Mouse (Mus musculus): ENCODE measurements around the gene Tnf. TPM values are rescaled to one million over a fixed set of nuclear protein-coding genes. Genes with fewer than 3 reads are reported as not detected.

Tnf gene
- polyA plus RNA-seq, 1 experiment from 2014 or later, result not detected

DNA sequence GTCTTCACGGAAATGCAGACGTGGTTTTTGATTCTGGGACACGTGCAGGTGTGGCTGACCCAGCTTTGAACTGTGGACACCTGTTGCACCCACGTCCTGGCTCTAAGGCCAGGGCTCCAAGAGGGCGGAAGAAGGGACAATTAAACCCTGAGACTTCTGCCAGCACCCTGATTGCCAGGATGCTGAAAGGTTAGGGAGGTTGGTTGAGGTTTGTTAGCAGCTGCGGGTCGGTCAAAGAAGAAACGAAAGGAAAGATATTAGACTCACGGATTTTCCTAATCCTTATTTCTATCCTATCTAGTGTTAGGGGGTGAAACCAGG lies 5.5 kb downstream of the Tnf start:
- ATAC-seq (ENCODE audit: low read depth), result no peak
- H3K4me3 ChIP-seq (ENCODE audit: low read depth, low read length), result peak overlapping the region; percentile 27; the same call in 1 of the 2 replicates
- H3K4me2 ChIP-seq (ENCODE audit: low read depth, low read length), result peak overlapping the region; percentile 55
- H3K36me3 ChIP-seq (ENCODE audit: control insufficient read depth, insufficient read depth, low read length), result no peaks in the 10 kb centered on the region
- no peaks in the 10 kb centered on the region for H3K9me3 ChIP-seq (ENCODE audit: control insufficient read depth, low read length)
- H3K27ac ChIP-seq (ENCODE audit: low read depth, low read length), result no peak overlapping the region
- WGBS, result 38% methylated on average over 9 of the region's 9 CpGs
- H3K9ac ChIP-seq (replicated peaks; ENCODE audit: low read depth, low read length), result no peak overlapping the region
- H3K27me3 ChIP-seq (ENCODE audit: control insufficient read depth, insufficient read depth, low read length), result peaks cover 25% of the 10 kb centered on the region
- peaks cover 4% of the 10 kb centered on the region; the same call in 1 of the 2 replicates for H3K4me1 ChIP-seq (ENCODE audit: control insufficient read depth, insufficient read depth, low read length)

DNA sequence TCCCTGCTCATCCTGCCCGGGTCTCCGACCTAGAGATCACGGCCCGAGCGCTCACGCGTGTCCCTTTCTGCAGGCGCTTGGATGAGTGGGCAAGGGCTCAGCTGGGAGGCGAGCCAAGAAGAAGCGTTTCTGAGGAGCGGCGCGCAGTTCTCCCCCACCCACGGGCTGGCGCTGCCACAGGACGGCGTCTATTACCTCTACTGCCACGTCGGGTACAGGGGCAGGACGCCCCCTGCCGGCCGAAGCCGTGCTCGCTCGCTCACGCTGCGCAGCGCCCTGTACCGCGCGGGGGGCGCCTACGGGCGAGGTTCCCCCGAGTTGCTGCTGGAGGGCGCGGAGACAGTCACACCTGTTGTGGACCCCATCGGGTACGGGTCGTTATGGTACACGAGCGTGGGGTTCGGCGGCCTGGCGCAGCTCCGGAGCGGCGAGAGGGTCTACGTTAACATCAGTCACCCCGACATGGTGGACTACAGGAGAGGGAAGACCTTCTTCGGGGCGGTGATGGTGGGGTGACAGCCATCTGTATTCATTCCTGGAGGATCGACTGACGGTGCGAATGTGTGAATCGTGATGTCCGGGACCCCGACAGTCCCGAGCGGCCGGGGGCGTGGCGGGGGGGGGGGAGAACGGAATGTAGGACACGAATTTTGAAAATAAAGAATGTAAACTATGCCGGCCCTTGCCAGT lies 6.0 kb downstream of the Tnf start:
- Histone ChIP-seq H3K36me3 (ENCODE audit: control insufficient read depth, insufficient read depth, low read length) (no peaks in the 10 kb centered on the region), H3K4me1 (ENCODE audit: control insufficient read depth, insufficient read depth, low read length) (peaks cover 4% of the 10 kb centered on the region; the same call in 1 of the 2 replicates), H3K4me3 (ENCODE audit: low read depth, low read length) (peak overlapping the region; percentile 27), H3K9me3 (ENCODE audit: control insufficient read depth, low read length) (no peaks in the 10 kb centered on the region), H3K27ac (ENCODE audit: low read depth, low read length) (no peak overlapping the region), H3K4me2 (ENCODE audit: low read depth, low read length) (peak overlapping the region; percentile 55), H3K27me3 (ENCODE audit: control insufficient read depth, insufficient read depth, low read length) (peaks cover 25% of the 10 kb centered on the region), H3K9ac (replicated peaks; ENCODE audit: low read depth, low read length) (peak overlapping the region; percentile 25; the same call in 1 of the 2 replicates)
- WGBS, result 2% methylated on average over 65 of the region's 66 CpGs
- ATAC-seq (ENCODE audit: low read depth), result peak; percentile 58; the same call in 1 of the 2 replicates

DNA sequence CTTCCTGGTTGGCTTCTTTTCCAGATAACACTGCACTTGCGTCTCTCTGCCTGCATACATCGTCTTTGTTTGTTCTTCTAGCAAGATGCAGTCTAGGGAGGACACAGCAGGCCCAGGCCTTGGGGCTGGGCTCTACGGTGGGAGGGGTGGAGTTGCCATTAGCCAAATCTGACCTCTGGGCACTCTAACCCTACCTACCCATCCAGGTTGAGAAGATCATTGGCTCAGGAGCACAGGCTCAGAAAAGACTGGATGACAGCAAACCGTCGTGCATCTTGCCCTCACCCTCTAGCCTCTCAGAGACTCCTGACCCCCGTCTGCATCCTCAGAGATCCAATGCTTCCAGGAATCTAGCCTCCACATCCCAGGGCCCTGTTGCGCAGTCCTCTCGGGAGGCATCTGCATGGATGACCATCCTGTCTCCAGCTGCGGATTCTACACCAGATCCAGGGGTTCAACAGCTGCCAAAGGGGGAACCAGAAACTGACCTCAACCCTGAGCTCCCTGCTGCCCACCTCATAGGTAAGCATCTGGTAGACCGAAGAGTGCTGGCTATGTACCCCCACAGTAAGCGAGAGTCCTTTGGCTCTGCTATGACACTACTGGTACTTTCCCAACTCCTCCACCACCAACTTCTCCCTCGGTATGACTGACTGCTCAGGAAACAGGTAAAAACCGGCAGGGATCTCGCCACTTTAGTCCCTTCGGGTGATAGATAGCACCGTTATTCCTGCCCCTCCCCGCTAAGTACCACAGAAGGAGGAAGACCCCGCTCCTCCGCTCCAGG lies 6.8 kb downstream of the Tnf start:
- Histone ChIP-seq H3K4me3 (ENCODE audit: low read depth, low read length) (peak overlapping the region; percentile 27), H3K36me3 (ENCODE audit: control insufficient read depth, insufficient read depth, low read length) (no peaks in the 10 kb centered on the region), H3K4me2 (ENCODE audit: low read depth, low read length) (peak overlapping the region; percentile 55), H3K9ac (replicated peaks; ENCODE audit: low read depth, low read length) (peak overlapping the region; percentile 25; the same call in 1 of the 2 replicates), H3K4me1 (ENCODE audit: control insufficient read depth, insufficient read depth, low read length) (peaks cover 4% of the 10 kb centered on the region; the same call in 1 of the 2 replicates), H3K9me3 (ENCODE audit: control insufficient read depth, low read length) (no peaks in the 10 kb centered on the region), H3K27ac (ENCODE audit: low read depth, low read length) (no peak overlapping the region), H3K27me3 (ENCODE audit: control insufficient read depth, insufficient read depth, low read length) (peaks cover 25% of the 10 kb centered on the region)
- 48% methylated on average over 19 of the region's 19 CpGs for WGBS
- no peak for ATAC-seq (ENCODE audit: low read depth)

DNA sequence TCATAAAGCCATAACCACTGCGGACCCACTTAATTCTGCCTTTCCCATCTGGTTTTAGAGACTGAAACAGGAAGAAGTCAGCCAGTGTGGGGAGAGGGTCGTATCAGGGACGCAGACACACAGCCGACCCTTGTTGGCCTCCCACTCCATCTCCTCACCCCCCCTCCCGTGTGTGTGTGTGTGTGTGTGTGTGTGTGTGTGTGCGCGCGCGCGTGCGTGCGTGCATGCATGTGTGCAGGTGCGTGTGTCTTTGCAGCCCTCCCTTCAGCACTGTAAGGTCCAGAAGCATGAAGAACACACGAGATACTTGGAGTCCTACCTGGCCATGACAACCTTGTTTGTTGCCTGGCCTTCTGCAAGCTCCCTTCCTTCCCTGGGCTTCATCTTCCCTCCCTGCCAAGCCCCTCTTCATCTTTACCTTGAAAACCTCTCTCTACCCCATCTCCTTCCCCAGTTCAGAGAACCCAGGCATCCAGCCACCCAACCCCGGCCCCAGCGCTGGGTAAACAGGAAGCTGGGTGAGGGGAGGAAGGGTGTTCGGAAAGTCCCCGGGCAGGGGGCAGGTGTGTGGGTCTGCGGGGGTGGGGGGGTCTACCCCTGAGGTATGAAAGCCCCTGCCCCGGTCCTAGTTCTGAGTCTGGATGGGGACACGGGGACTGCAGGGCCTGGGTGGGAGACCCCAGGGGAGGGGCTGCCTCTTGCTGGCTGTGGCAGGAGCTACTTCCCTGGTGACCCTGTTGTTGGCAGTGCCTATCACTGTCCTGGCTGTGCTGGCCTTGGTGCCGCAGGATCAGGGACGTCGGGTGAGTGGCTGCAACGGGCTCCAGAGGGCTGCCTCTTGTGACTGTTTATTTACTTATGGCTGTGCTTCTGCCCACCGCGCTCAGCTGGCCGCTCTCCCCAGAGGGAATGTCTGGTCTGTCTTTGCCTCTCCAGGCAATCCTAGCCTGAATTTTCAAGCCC lies 7.6 kb downstream of the Tnf start, which contains the start of gene Ltb:
Gene Ltb, plus strand, starts transcription at position 559 of the 963 bp plus-strand sequence.
- H3K4me3 ChIP-seq (ENCODE audit: low read depth, low read length), result no peak within 1 kb of the TSS
- no peak for ATAC-seq (ENCODE audit: low read depth)
- H3K27ac ChIP-seq (ENCODE audit: low read depth, low read length), result no peak within 1 kb of the TSS
- 76% methylated on average over 28 of the region's 28 CpGs for WGBS
- H3K4me1 ChIP-seq (ENCODE audit: control insufficient read depth, insufficient read depth, low read length), result peaks cover 4% of the 10 kb centered on the region; the same call in 1 of the 2 replicates
- H3K4me2 ChIP-seq (ENCODE audit: low read depth, low read length), result peak within 1 kb of the TSS; percentile 55; the same call in 1 of the 2 replicates
- no peak within 1 kb of the TSS for H3K9ac ChIP-seq (replicated peaks; ENCODE audit: low read depth, low read length)
- no peaks in the 10 kb centered on the region for H3K9me3 ChIP-seq (ENCODE audit: control insufficient read depth, low read length)
- peaks cover 25% of the 10 kb centered on the region for H3K27me3 ChIP-seq (ENCODE audit: control insufficient read depth, insufficient read depth, low read length)
- H3K36me3 ChIP-seq (ENCODE audit: control insufficient read depth, insufficient read depth, low read length), result no peaks in the 10 kb centered on the region

DNA sequence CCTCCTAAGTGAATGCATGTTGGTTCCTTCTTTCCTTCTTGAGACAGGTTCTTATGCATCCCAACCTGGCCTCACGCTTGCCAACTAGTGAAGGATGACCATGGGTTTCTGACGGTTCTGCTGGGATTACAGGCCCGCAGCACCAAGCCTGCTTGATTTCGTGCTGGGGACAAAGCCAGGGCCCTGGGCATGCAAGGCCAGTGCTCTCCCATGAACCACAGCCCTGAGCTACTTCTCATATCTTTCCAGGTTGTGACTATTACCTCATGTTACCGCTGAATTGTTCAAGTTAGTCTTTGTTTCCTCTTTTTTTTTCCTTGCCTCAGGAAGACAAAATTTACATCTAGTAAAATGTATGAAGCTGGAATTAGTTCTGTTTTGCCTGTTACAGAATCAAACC lies 8.9 kb downstream of the Tnf start:
- Histone ChIP-seq H3K36me3 (ENCODE audit: control insufficient read depth, insufficient read depth, low read length) (no peaks in the 10 kb centered on the region), H3K4me3 (ENCODE audit: low read depth, low read length) (no peak overlapping the region), H3K27ac (ENCODE audit: low read depth, low read length) (no peak overlapping the region), H3K4me2 (ENCODE audit: low read depth, low read length) (no peak overlapping the region), H3K9ac (replicated peaks; ENCODE audit: low read depth, low read length) (no peak overlapping the region), H3K9me3 (ENCODE audit: control insufficient read depth, low read length) (no peaks in the 10 kb centered on the region), H3K4me1 (ENCODE audit: control insufficient read depth, insufficient read depth, low read length) (peaks cover 4% of the 10 kb centered on the region; the same call in 1 of the 2 replicates), H3K27me3 (ENCODE audit: control insufficient read depth, insufficient read depth, low read length) (peaks cover 22% of the 10 kb centered on the region)
- no peak for ATAC-seq (ENCODE audit: low read depth)
- 85% methylated on average over 5 of the region's 5 CpGs for WGBS

DNA sequence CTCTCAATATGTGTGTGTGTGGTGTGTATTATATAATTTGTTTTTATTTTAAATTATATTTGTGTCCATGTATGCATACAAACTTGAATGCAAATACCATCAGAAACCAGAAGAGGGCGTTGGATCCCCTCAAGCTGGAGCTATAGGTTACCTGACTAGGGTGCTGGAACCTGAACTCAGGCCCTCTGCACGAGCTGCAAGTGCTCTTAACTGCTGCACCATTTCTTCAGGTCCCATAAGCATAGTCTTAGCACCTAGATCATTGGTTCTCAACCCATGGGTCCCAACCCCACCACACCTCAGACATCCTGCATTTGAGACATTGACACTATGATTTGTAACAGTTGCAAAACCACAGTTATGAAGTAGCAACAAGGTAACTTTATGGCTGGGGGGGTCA lies 10.1 kb downstream of the Tnf start:
- H3K9ac ChIP-seq (replicated peaks; ENCODE audit: low read depth, low read length), result no peak overlapping the region
- 74% methylated on average over 2 of the region's 2 CpGs for WGBS
- no peak overlapping the region for H3K4me3 ChIP-seq (ENCODE audit: low read depth, low read length)
- H3K27ac ChIP-seq (ENCODE audit: low read depth, low read length), result no peak overlapping the region
- H3K4me2 ChIP-seq (ENCODE audit: low read depth, low read length), result no peak overlapping the region
- H3K27me3 ChIP-seq (ENCODE audit: control insufficient read depth, insufficient read depth, low read length), result peaks cover 22% of the 10 kb centered on the region
- no peak for ATAC-seq (ENCODE audit: low read depth)
- H3K9me3 ChIP-seq (ENCODE audit: control insufficient read depth, low read length), result no peaks in the 10 kb centered on the region
- H3K4me1 ChIP-seq (ENCODE audit: control insufficient read depth, insufficient read depth, low read length), result peaks cover 4% of the 10 kb centered on the region; the same call in 1 of the 2 replicates
- no peaks in the 10 kb centered on the region for H3K36me3 ChIP-seq (ENCODE audit: control insufficient read depth, insufficient read depth, low read length)

DNA sequence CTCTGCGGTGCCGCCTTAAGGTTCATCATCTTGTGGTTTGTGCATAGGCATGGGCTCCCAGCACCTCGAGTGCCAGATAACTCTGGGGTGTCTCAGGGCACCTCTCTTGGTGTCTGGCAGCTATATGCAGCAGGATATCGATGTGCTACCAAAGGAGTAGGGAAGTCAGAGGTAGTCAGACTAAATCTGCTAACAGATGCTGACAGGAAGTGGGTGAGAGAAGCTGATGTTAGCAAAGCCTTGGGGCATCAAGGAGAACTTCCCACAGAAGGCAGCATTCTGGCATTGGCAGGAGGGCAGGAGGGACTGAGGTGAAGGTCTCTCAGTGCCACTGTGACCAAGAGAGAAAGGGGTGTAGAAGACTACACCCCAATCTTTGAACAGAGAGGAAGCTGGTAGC lies 11.7 kb downstream of the Tnf start:
- Histone ChIP-seq H3K27ac (ENCODE audit: low read depth, low read length) (no peak overlapping the region), H3K9me3 (ENCODE audit: control insufficient read depth, low read length) (no peaks in the 10 kb centered on the region), H3K9ac (replicated peaks; ENCODE audit: low read depth, low read length) (no peak overlapping the region), H3K4me1 (ENCODE audit: control insufficient read depth, insufficient read depth, low read length) (no peaks in the 10 kb centered on the region), H3K27me3 (ENCODE audit: control insufficient read depth, insufficient read depth, low read length) (peaks cover 8% of the 10 kb centered on the region), H3K4me2 (ENCODE audit: low read depth, low read length) (no peak overlapping the region), H3K36me3 (ENCODE audit: control insufficient read depth, insufficient read depth, low read length) (no peaks in the 10 kb centered on the region), H3K4me3 (ENCODE audit: low read depth, low read length) (no peak overlapping the region)
- 77% methylated on average over 4 of the region's 4 CpGs for WGBS
- ATAC-seq (ENCODE audit: low read depth), result no peak

DNA sequence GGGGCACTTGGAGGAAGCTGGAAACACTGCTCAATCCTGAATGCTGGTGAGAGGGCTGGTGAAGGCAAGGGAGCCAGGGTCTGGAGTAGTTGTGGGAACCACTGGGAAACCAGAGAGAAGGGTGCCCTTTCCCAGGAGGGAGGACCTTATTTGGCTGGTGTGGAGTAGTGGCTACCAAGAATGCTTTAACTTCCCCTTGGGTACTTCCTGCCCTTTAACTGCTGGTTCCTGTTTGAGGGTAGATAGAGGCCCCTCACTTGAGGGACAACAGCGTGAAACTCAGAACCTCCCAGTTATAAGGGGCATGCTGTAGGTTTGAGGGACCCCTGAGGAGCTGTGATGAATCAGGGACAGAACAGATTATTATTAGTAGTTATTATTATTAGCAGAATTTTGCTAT lies 12.6 kb downstream of the Tnf start:
- 63% methylated on average over 1 of the region's 1 CpGs for WGBS
- Histone ChIP-seq H3K9me3 (ENCODE audit: control insufficient read depth, low read length) (no peaks in the 10 kb centered on the region), H3K4me2 (ENCODE audit: low read depth, low read length) (no peak overlapping the region), H3K4me3 (ENCODE audit: low read depth, low read length) (no peak overlapping the region), H3K36me3 (ENCODE audit: control insufficient read depth, insufficient read depth, low read length) (no peaks in the 10 kb centered on the region), H3K4me1 (ENCODE audit: control insufficient read depth, insufficient read depth, low read length) (no peaks in the 10 kb centered on the region), H3K9ac (replicated peaks; ENCODE audit: low read depth, low read length) (no peak overlapping the region), H3K27me3 (ENCODE audit: control insufficient read depth, insufficient read depth, low read length) (no peaks in the 10 kb centered on the region), H3K27ac (ENCODE audit: low read depth, low read length) (no peak overlapping the region)
- ATAC-seq (ENCODE audit: low read depth), result no peak
